Mouse (Mus musculus) lung, postnatal 0 days (tissue): ENCODE measurements around the gene Zfp710.

Experiments
- CTCF ChIP-seq: IDR thresholded peaks from 2 replicates; pipeline ENCODE4 v1.5.1; 2016; ENCODE audit warnings: antibody characterized with exemption, mild to moderate bottlenecking
- EP300 ChIP-seq: IDR thresholded peaks from 2 replicates; pipeline ENCODE4 v1.6.1; 2016; ENCODE audit warnings: antibody characterized with exemption, mild to moderate bottlenecking, control low read depth

DNA sequence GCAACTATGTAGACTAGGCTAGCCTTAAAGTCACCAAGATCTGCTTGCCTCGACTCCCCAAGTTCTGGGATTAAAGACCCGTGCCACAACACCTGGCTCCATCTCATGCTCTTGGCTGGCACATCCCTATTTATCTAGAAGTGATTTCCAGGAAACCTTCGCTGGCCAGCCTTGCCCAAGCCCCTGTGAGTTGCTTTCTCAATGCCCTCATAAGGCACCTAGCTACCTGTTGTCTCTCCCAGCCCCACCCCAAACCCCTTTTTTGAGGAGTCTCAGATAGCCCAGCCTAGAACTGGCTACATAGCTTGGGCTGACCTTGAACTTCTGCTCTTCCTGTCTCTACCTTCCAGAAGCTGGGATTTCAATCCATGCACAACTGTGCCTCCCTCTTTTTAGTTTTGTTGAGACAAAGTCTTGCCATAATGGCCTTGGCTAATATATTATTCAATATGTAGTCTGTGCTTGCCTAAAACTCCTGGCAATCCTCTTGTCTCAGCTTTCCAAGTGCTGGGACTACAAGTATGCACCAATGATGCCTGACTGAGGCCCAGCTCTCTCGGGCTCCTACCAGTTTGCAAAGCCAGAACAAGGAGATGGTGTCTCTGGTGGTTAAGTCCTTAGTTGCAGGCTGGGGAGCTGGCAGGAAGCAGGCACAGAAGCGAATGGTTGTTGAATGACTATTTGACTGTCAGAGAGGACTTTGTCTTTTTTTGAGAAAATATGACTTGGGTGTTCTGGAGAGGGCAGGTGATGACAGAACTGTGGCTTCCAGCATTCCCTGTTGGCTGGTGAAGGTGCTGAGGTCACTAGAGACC is 786 bp upstream of the Zfp710 start:
- TF ChIP-seq CTCF (peak; percentile 74), EP300 (peak; percentile 27; the same call in 1 of the 2 replicates)
